Mouse (Mus musculus) liver, adult 2 months (tissue): ENCODE results near the gene Kcnab1.

ENCODE experiments used
- CTCF ChIP-seq: fragments of 200-500 bp; IDR thresholded peaks from 2 replicates; pipeline ENCODE4 v1.5.1; 2011; ENCODE audit warnings: low read depth, low read length, control low read depth
- POLR2A ChIP-seq: fragments of 200-500 bp; IDR thresholded peaks from 2 replicates; pipeline ENCODE4 v1.6.1; 2011; ENCODE audit warnings: low read length, control low read depth; ENCODE audit not compliant: insufficient read depth; ENCODE audit errors: extremely low read depth

GRCm38 (mm10) chr3:65299205-65299604, 190.0 kb downstream of the Kcnab1 start:
- TF ChIP-seq CTCF (no peak), POLR2A (no peak)
